Comparison of ENCODE assay signal across 8 mouse cellular contexts in the genomic region with DNA sequence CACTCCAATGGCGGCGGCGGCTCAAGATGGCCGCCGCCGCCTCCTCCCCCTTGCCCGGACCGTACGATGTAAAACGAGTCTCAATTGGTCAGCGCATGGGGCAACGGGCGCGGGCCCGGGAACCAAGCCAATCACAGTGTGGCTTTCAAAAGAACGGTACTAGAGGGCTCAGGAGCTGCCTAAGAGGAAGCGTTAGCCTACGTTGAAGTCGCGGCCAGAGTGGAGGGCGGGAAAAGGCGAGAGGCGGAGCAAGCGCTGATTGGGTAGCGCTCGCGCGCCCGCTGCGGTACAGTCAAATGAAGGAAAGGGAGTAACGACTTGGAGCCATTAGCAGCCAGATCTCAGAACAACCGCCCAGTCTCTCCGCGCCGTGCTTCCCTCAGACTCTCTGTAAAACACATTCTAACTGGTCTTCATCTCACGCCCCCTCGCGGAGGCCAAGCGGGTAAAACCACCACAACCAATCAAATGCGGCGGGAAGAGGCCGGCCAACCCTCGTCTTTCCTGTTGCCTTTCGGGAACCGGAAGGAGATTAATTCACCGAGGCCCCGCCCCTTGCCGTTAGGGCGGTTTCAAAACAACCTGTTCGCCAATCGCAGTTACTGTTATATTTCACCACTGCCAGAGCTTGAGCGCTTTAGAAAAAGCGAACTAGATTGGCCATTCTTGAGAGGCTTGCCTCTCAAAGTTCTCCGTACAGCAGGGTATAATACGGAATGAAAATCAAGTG. TPM values are rescaled to one million over a fixed set of nuclear protein-coding genes. Genes with fewer than 3 reads are reported as not detected.
DNase-seq lines count a peak whose midpoint lies in the region; ATAC-seq and TF ChIP-seq lines count a peak whose summit lies in the region.

Gene Hnrnpul1, minus strand, starts transcription at position 20 of the 730 bp plus-strand sequence.

- H3K4me2 ChIP-seq in embryonic facial prominence, embryonic 13.5 days, result peak within 1 kb of the TSS; percentile 91
- H3K4me2 ChIP-seq in limb, embryonic 12.5 days, result peak within 1 kb of the TSS; percentile 95
- H3K4me2 ChIP-seq in midbrain, embryonic 15.5 days, result peak within 1 kb of the TSS; percentile 96

- peaks cover 41% of the 10 kb centered on the region for H3K36me3 ChIP-seq in embryonic facial prominence, embryonic 13.5 days
- H3K36me3 ChIP-seq in kidney, adult 2 months (ENCODE audit: control insufficient read depth, insufficient read depth, low read length), result peaks cover 3% of the 10 kb centered on the region; the same call in 1 of the 2 replicates
- peaks cover 37% of the 10 kb centered on the region for H3K36me3 ChIP-seq in limb, embryonic 12.5 days
- peaks cover 6% of the 10 kb centered on the region; the same call in 1 of the 2 replicates for H3K36me3 ChIP-seq in midbrain, embryonic 15.5 days (replicated peaks)
- peaks cover 5% of the 10 kb centered on the region for H3K36me3 ChIP-seq in spleen, adult 2 months (ENCODE audit: control insufficient read depth, insufficient read depth, low read length)

- WGBS in embryonic facial prominence, embryonic 13.5 days, result under 1% methylated on average over 55 of the region's 55 CpGs
- WGBS in kidney, adult 2 months, result under 1% methylated on average over 55 of the region's 55 CpGs
- under 1% methylated on average over 55 of the region's 55 CpGs for WGBS in limb, embryonic 12.5 days
- WGBS in midbrain, embryonic 15.5 days, result under 1% methylated on average over 55 of the region's 55 CpGs
- WGBS in spleen, adult 2 months, result under 1% methylated on average over 55 of the region's 55 CpGs

- peaks cover 22% of the 10 kb centered on the region for H3K4me1 ChIP-seq in embryonic facial prominence, embryonic 13.5 days
- H3K4me1 ChIP-seq in kidney, adult 2 months (ENCODE audit: control insufficient read depth, insufficient read depth, low read length), result peaks cover 17% of the 10 kb centered on the region
- H3K4me1 ChIP-seq in limb, embryonic 12.5 days (replicated peaks), result peaks cover 19% of the 10 kb centered on the region
- H3K4me1 ChIP-seq in midbrain, embryonic 15.5 days, result peaks cover 31% of the 10 kb centered on the region
- H3K4me1 ChIP-seq in spleen, adult 2 months (ENCODE audit: control insufficient read depth, insufficient read depth, insufficient read length), result peaks cover 15% of the 10 kb centered on the region; the same call in 1 of the 2 replicates

- TF ChIP-seq CTCF in kidney, adult 2 months (conservative IDR thresholded peaks at IDR 0.05; ENCODE audit: insufficient read depth, insufficient read length, low read depth, low read length), result peak; percentile 34
- TF ChIP-seq CTCF in spleen, adult 2 months (IDR thresholded peaks at IDR 0.05; ENCODE audit: extremely low read depth, insufficient read depth, insufficient read length, insufficient replicate concordance), result no peak

- peak; percentile 90 for ATAC-seq in embryonic facial prominence, embryonic 13.5 days (ENCODE audit: insufficient number of reproducible peaks, insufficient read depth, low FRiP score, low TSS enrichment, low read depth)
- peak; percentile 92 for ATAC-seq in limb, embryonic 12.5 days (ENCODE audit: insufficient number of reproducible peaks, insufficient read depth, low FRiP score, low TSS enrichment, low read depth)
- ATAC-seq in midbrain, embryonic 15.5 days (replicated peaks), result peak; percentile 96

- peak within 1 kb of the TSS; percentile 99 for H3K9ac ChIP-seq in embryonic facial prominence, embryonic 13.5 days
- peak within 1 kb of the TSS; percentile 97 for H3K9ac ChIP-seq in limb, embryonic 12.5 days (replicated peaks)
- peak within 1 kb of the TSS; percentile 87 for H3K9ac ChIP-seq in midbrain, embryonic 15.5 days

- no peaks in the 10 kb centered on the region for H3K9me3 ChIP-seq in embryonic facial prominence, embryonic 13.5 days
- H3K9me3 ChIP-seq in limb, embryonic 12.5 days, result no peaks in the 10 kb centered on the region
- H3K9me3 ChIP-seq in midbrain, embryonic 15.5 days, result no peaks in the 10 kb centered on the region

- peak within 1 kb of the TSS; percentile 98 for H3K27ac ChIP-seq in embryonic facial prominence, embryonic 13.5 days
- H3K27ac ChIP-seq in kidney, adult 2 months (ENCODE audit: insufficient read depth, low read depth, low read length), result peak within 1 kb of the TSS; percentile 97
- peak within 1 kb of the TSS; percentile 99 for H3K27ac ChIP-seq in limb, embryonic 12.5 days
- H3K27ac ChIP-seq in midbrain, embryonic 15.5 days, result peak within 1 kb of the TSS; percentile 97
- peak within 1 kb of the TSS; percentile 95 for H3K27ac ChIP-seq in spleen, adult 2 months (ENCODE audit: insufficient read depth, low read length)

- peak; percentile 30 for TF ChIP-seq POLR2A in kidney, adult 2 months (IDR thresholded peaks at IDR 0.05; ENCODE audit: low read depth, low read length)
- no peak; the same call in 1 of the 2 replicates for TF ChIP-seq POLR2A in spleen, adult 2 months (IDR thresholded peaks at IDR 0.05; ENCODE audit: low read depth, low read length)

- peak; percentile 99 for DNase-seq in 3134 (ENCODE audit: extremely low read depth, insufficient read length, low spot score)
- DNase-seq in adrenal gland, postnatal 36 days, result peak; percentile 98
- DNase-seq in heart, adult 18-20 months, result peak; percentile 99
- peak; percentile 100 for DNase-seq in kidney, adult 2 months
- DNase-seq in spleen, adult 2 months (ENCODE audit: low read depth in 1 of 2, low spot score in 2 of 2), result peak; percentile 97 to 99

- no peaks in the 10 kb centered on the region for H3K27me3 ChIP-seq in embryonic facial prominence, embryonic 13.5 days
- H3K27me3 ChIP-seq in kidney, adult 2 months (replicated peaks; ENCODE audit: control insufficient read depth, insufficient read depth, low read length), result no peaks in the 10 kb centered on the region
- no peaks in the 10 kb centered on the region for H3K27me3 ChIP-seq in limb, embryonic 12.5 days
- H3K27me3 ChIP-seq in midbrain, embryonic 15.5 days (replicated peaks), result no peaks in the 10 kb centered on the region
- no peaks in the 10 kb centered on the region for H3K27me3 ChIP-seq in spleen, adult 2 months (ENCODE audit: control insufficient read depth, insufficient read depth, low read length)

- peak within 1 kb of the TSS; percentile 98 for H3K4me3 ChIP-seq in embryonic facial prominence, embryonic 13.5 days
- H3K4me3 ChIP-seq in kidney, adult 2 months (ENCODE audit: insufficient read depth, low read depth, low read length), result peak within 1 kb of the TSS; percentile 83
- H3K4me3 ChIP-seq in limb, embryonic 12.5 days (replicated peaks), result peak within 1 kb of the TSS; percentile 93
- H3K4me3 ChIP-seq in midbrain, embryonic 15.5 days, result peak within 1 kb of the TSS; percentile 83
- H3K4me3 ChIP-seq in spleen, adult 2 months (ENCODE audit: extremely low read depth, insufficient read depth, insufficient read length), result peak within 1 kb of the TSS; percentile 68

RNA-seq across cellular contexts. Expression of gene Hnrnpul1, which starts in this region (rescaled TPM):
- 100 to 1,000 TPM; 102 to 113 TPM for total RNA-seq in adrenal gland, postnatal 36 days (2021)
- polyA plus RNA-seq in embryonic facial prominence, embryonic 13.5 days (2015; fragmentation: Nextera tagmentation; extraction: Ambion mirVana), result 68.4 and 72.9 TPM in 2 replicates
- 10 to 100 TPM; 70.7 to 71.3 TPM for total RNA-seq in heart, adult 18-20 months (2021)
- polyA plus RNA-seq in kidney, adult 2 months (2012; rRNA removed), result 33.3 and 41.7 TPM in 2 replicates
- polyA plus RNA-seq in limb, embryonic 12.5 days (2016; fragmentation: Nextera tagmentation; extraction: Ambion mirVana), result 67.6 and 75.0 TPM in 2 replicates
- polyA plus RNA-seq in midbrain, embryonic 15.5 days (2015; fragmentation: Nextera tagmentation; extraction: Ambion mirVana), result 43.6 and 44.4 TPM in 2 replicates
- polyA plus RNA-seq in spleen, adult 2 months (2012; rRNA removed), result 49.6 and 59.2 TPM in 2 replicates

Comparison
In these comparisons a context has a peak if more than half of its experiments do, and no peak if none do; other contexts are left out.
1. Peak in every context shown above with its lines: DNase-seq, ATAC-seq, H3K4me3 ChIP-seq and H3K27ac ChIP-seq.